Mouse (Mus musculus) embryonic facial prominence, embryonic 11.5 days (tissue): ENCODE measurements around the gene Cdc42ep1. TPM values are rescaled to one million over a fixed set of nuclear protein-coding genes. Genes with fewer than 3 reads are reported as not detected.
A peak's percentile ranks its signal among the peaks of the same experiment; 100 is the strongest.

ENCODE experiments used
- ATAC-seq: fragments of 200-750 bp; cut with Nextera tagmentation; replicated peaks from 2 replicates; pipeline ENCODE4 v1.8.0; 2017; ENCODE audit warnings: low read depth; ENCODE audit not compliant: insufficient number of reproducible peaks, low FRiP score, low TSS enrichment
- DNase-seq: peaks from one replicate; pipeline ENCODE4 v3.0.0-alpha.2; 2015; ENCODE audit warnings: low spot score
- H3K27ac ChIP-seq: fragments of 300-500 bp; sonication (generic); replicated peaks from 2 replicates; pipeline ENCODE4 v1.5.1; 2014; ENCODE audit warnings: mild to moderate bottlenecking, low read depth, low read length, control low read depth
- H3K27me3 ChIP-seq: fragments of 300-500 bp; sonication (generic); 2 replicates; pipeline ENCODE4 v1.6.1; 2014; ENCODE audit warnings: mild to moderate bottlenecking, low read length, moderate library complexity, mixed read lengths; ENCODE audit not compliant: control insufficient read depth, insufficient read depth
- H3K36me3 ChIP-seq: fragments of 300-500 bp; sonication (generic); replicated peaks from 2 replicates; pipeline ENCODE4 v1.6.1; 2014; ENCODE audit warnings: low read depth, mild to moderate bottlenecking, low read length, moderate library complexity, mixed read lengths; ENCODE audit not compliant: control insufficient read depth, insufficient read depth
- H3K4me1 ChIP-seq: fragments of 300-500 bp; sonication (generic); 2 replicates; pipeline ENCODE4 v1.6.1; 2014; ENCODE audit warnings: low read length, mixed read lengths; ENCODE audit not compliant: control insufficient read depth, insufficient read depth
- H3K4me2 ChIP-seq: fragments of 300-500 bp; sonication (generic); 2 replicates; pipeline ENCODE4 v1.6.1; 2014; ENCODE audit warnings: low read depth, mild to moderate bottlenecking, control low read depth, low read length, moderate library complexity
- H3K4me3 ChIP-seq: fragments of 300-500 bp; sonication (generic); 2 replicates; pipeline ENCODE4 v1.5.1; 2014; ENCODE audit warnings: low read depth, low read length, control low read depth
- H3K9ac ChIP-seq: fragments of 300-500 bp; sonication (generic); replicated peaks from 2 replicates; pipeline ENCODE4 v1.6.1; 2014; ENCODE audit warnings: mild to moderate bottlenecking, control low read depth, low read length
- H3K9me3 ChIP-seq: fragments of 300-500 bp; sonication (generic); replicated peaks from 2 replicates; pipeline ENCODE4 v1.6.1; 2016; ENCODE audit warnings: mild to moderate bottlenecking, low read length, inconsistent platforms, mixed read lengths; ENCODE audit not compliant: control insufficient read depth
- WGBS: fragments of 180-500 bp; shearing (Covaris S2); extraction: QIAGEN DNeasy Blood & Tissue Kit; methylation state at CpG from one replicate; pipeline ENCODE4 v1.1.7; 2014; 5-methylcytosine and 5-hydroxymethylcytosine counted together
- microRNA-seq: library from miRNA; unstranded; fragments of <30 nt; microRNA quantifications from one replicate; pipeline ENCODE4, GENCODE M21; 2016; ENCODE audit warnings: borderline number of aligned reads
- polyA plus RNA-seq: library from polyadenylated mRNA; unstranded; fragments of >200 nt; fragmentation: Nextera tagmentation; extraction: Ambion mirVana; gene quantifications from 2 replicates; pipeline ENCODE4 v1.2.1, GENCODE M21; 2014

Gene Cdc42ep1
- polyA plus RNA-seq, 1 experiment from 2014 or later, result 11.3 TPM

DNA sequence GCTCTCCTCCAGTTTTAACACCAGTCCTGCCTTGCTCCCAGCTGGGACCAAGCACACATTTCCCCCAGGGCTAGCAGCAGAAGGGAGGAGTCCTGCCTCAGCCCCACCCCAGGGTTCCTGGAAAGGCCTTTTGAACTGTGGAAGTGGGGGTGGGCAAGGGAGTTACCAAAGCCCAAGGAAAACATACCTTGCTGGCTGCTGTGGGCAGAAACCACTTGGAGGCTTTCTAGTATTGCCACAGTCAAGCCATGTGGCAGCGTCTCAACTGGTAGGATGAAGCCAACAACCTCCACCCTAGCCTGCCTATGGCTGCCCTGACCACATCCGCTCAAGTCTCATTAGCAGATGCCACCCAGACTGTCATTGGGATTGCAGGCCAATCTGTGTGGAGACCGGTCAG, 53.7 kb downstream of the Cdc42ep1 start:
- no peak for ATAC-seq
- no peak overlapping the region for H3K4me2 ChIP-seq
- no peaks in the 10 kb centered on the region for H3K27me3 ChIP-seq
- no peaks in the 10 kb centered on the region for H3K9me3 ChIP-seq
- peaks cover under 1% of the 10 kb centered on the region for H3K4me1 ChIP-seq
- no peaks in the 10 kb centered on the region; the same call in none of the 2 replicates for H3K36me3 ChIP-seq
- no peak overlapping the region for H3K9ac ChIP-seq
- 84% methylated on average over 3 of the region's 3 CpGs for WGBS
- H3K27ac ChIP-seq, result no peak overlapping the region
- no peak overlapping the region for H3K4me3 ChIP-seq
- no peak for DNase-seq

DNA sequence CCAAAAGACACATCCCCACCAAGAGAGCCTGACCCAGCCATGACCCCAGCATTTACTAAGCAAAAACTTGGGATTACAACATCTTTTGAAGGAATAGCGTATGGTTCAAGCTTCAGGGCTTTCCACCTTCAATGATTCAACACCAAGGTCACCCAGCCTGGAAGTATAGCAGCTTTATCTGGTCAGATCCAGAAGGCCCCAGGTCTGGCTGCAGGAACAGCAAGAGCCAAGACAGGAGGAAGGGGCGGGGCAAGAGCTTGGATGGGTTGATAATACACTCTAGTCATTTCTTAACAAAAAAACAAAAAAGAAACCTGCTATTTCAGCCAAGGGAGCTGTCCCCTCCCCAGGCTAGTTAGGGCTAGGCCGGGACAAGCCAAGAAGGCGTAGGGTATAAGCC, 55.1 kb downstream of the Cdc42ep1 start:
- no peak overlapping the region for H3K27ac ChIP-seq
- no peaks in the 10 kb centered on the region; the same call in 1 of the 2 replicates for H3K36me3 ChIP-seq
- H3K27me3 ChIP-seq, result no peaks in the 10 kb centered on the region
- H3K9me3 ChIP-seq, result no peaks in the 10 kb centered on the region
- H3K4me3 ChIP-seq, result no peak overlapping the region
- H3K4me2 ChIP-seq, result no peak overlapping the region
- ATAC-seq, result no peak
- H3K9ac ChIP-seq, result no peak overlapping the region
- no peak for DNase-seq
- peaks cover 4% of the 10 kb centered on the region for H3K4me1 ChIP-seq
- 91% methylated on average over 4 of the region's 4 CpGs for WGBS

DNA sequence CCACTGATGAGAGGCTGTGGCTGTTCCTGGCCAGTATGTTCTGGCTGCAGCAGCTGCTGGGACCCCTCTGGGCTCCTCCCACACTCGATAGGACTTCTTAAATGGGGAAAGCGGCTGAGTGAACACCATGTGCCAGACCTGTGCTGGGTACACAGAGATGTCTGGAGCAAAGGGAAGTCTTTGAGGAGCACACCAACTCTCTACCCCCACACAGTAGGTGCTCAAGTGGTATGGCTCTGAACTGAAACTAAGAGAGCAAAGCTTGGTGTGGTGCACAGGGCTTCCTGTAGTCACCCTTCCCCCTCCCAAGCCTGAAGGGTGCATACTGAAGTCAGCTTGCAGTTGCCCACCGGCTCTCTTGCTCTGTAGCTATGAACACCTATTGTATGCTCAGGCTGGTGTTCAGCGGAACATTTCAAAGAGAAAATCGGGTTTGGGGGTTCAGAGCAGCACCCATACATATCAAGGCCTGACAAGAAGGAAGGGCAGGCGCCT, 56.1 kb downstream of the Cdc42ep1 start:
- no peaks in the 10 kb centered on the region for H3K36me3 ChIP-seq
- H3K4me3 ChIP-seq, result peak overlapping the region; percentile 57; the same call in 1 of the 2 replicates
- no peak for DNase-seq
- WGBS, result 51% methylated on average over 6 of the region's 6 CpGs
- H3K27me3 ChIP-seq, result no peaks in the 10 kb centered on the region
- H3K9me3 ChIP-seq, result no peaks in the 10 kb centered on the region
- no peak overlapping the region for H3K9ac ChIP-seq
- H3K27ac ChIP-seq, result no peak overlapping the region
- ATAC-seq, result no peak
- no peak overlapping the region for H3K4me2 ChIP-seq
- H3K4me1 ChIP-seq, result peaks cover 4% of the 10 kb centered on the region

DNA sequence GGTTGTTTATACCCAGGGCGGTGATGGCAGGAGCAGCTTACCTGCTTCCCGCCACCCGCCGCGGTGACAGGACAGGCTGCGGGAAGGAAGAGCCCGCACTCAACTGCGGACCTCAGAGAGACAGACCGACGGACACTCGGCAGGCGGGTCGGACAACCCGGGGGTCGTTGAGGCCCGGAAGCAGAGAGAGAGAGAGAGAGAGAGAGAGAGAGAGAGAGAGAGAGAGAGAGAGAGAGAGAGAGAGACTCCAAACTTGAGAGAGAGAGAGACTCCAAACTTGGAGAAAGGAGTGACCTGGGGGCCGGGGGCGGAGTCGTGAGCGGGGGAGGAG, 57.0 kb downstream of the Cdc42ep1 start, which contains the start of gene Gm49510:
Gm49510 (plus strand) TSS at position 259 of the 331 bp plus-strand sequence.
- no peak for ATAC-seq

DNA sequence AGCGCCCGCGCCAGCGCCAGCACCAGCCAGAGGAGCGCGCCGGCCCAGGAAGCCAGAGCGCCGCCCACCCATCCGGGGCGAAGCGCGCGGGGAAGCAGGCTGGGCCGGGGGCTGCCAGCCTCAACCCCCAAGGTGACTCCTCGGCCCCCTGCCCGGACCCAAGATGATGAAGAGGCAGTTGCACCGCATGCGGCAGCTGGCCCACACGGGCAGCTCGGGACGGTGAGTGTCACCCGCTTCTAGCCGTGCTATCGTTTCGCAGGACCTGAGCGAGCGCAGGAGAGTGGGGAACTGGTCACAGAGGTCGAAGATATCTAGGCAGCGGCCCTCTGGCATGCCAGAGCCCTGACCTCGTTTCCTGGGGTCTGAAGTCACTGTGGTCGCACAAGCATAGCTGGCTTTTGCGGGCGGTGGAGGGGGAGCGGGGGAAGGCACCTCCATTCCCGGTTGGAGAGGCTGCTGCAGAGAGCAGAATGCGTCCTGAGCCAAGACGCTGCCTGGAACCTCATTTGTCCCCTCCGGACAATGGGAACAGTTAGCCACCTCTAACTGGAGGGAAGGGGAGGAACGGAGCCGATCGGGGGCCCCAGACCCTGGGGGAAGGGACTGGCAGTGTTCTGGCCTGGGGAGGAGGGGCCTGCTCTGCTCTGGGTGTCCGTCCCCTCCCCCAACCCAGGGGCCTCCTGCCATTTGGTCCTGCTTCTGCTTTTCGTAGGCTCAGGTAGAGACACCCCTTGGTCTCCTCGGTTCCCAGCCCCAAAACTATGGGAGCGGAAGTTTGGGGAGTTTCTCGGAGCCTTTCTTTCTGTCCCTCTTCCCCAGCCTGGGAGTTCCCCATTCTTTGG, 57.5 kb downstream of the Cdc42ep1 start, which contains the start of gene Sh3bp1:
Sh3bp1 (plus strand) TSS at position 29 of the 845 bp plus-strand sequence.
- peak; percentile 83 for DNase-seq
- peak within 1 kb of the TSS; percentile 54 for H3K27ac ChIP-seq
- H3K27me3 ChIP-seq, result no peaks in the 10 kb centered on the region
- WGBS, result 1% methylated on average over 47 of the region's 47 CpGs
- no peaks in the 10 kb centered on the region for H3K9me3 ChIP-seq
- H3K9ac ChIP-seq, result peak within 1 kb of the TSS; percentile 68
- ATAC-seq, result 0 out of 2 replicates have a peak, but pooled peaks have one; percentile 32
- H3K4me2 ChIP-seq, result peak within 1 kb of the TSS; percentile 89
- H3K4me3 ChIP-seq, result peak within 1 kb of the TSS; percentile 57
- peaks cover 4% of the 10 kb centered on the region for H3K4me1 ChIP-seq
- H3K36me3 ChIP-seq, result no peaks in the 10 kb centered on the region

More for the DNA sequence above, 57.0 kb downstream of the Cdc42ep1 start, which contains the start of gene Gm49510:
- peak within 1 kb of the TSS; percentile 54 for H3K27ac ChIP-seq
- DNase-seq, result no peak
- no peaks in the 10 kb centered on the region for H3K36me3 ChIP-seq
- H3K9me3 ChIP-seq, result no peaks in the 10 kb centered on the region
- peak within 1 kb of the TSS; percentile 57 for H3K4me3 ChIP-seq
- peak within 1 kb of the TSS; percentile 68 for H3K9ac ChIP-seq
- peaks cover 4% of the 10 kb centered on the region for H3K4me1 ChIP-seq
- no peaks in the 10 kb centered on the region for H3K27me3 ChIP-seq
- H3K4me2 ChIP-seq, result peak within 1 kb of the TSS; percentile 89
- WGBS, result 4% methylated on average over 20 of the region's 20 CpGs

Small RNA genes lying within 50 kb of the gene (microRNA-seq; reads per million reads assigned to microRNA genes)
- gene Mir6955, result not detected

Other genes starting within 250 kb of the Cdc42ep1 start
- 2.1 and 4.2 TPM in 2 replicates for gene Cyth4, start 245.6 kb upstream of the Cdc42ep1 start, polyA plus RNA-seq
- 0.28 TPM in 1 of 2 replicates, not detected in the other for gene Elfn2, start 123.9 kb upstream of the Cdc42ep1 start, polyA plus RNA-seq
- 15.9 and 19.1 TPM in 2 replicates for gene Mfng, start 69.1 kb upstream of the Cdc42ep1 start, polyA plus RNA-seq
- 1.8 and 2.6 TPM in 2 replicates for gene Card10, start 39.6 kb upstream of the Cdc42ep1 start, polyA plus RNA-seq
- not detected in 2 replicates for gene Lgals2, start 12.9 kb downstream of the Cdc42ep1 start, polyA plus RNA-seq
- 21.1 and 22.6 TPM in 2 replicates for gene Gga1, start 34.6 kb downstream of the Cdc42ep1 start, polyA plus RNA-seq
- 0.17 and 0.58 TPM in 2 replicates for gene Gm49510, start 57.0 kb downstream of the Cdc42ep1 start, polyA plus RNA-seq
- gene Sh3bp1, start 57.1 kb downstream of the Cdc42ep1 start, polyA plus RNA-seq, result 25.2 and 29.7 TPM in 2 replicates
- 32.9 and 35.7 TPM in 2 replicates for gene Pdxp, start 71.3 kb downstream of the Cdc42ep1 start, polyA plus RNA-seq
- 547 and 598 TPM in 2 replicates for gene Lgals1, start 84.1 kb downstream of the Cdc42ep1 start, polyA plus RNA-seq
- gene Nol12, start 92.3 kb downstream of the Cdc42ep1 start, polyA plus RNA-seq, result 56.7 and 58.8 TPM in 2 replicates
- gene Triobp, start 105.1 kb downstream of the Cdc42ep1 start, polyA plus RNA-seq, result 33.4 and 36.9 TPM in 2 replicates
- gene H1f0, start 185.8 kb downstream of the Cdc42ep1 start, polyA plus RNA-seq, result 315 and 326 TPM in 2 replicates
- 0.18 TPM in 1 of 2 replicates, not detected in the other for gene Galr3, start 199.3 kb downstream of the Cdc42ep1 start, polyA plus RNA-seq
- gene Ankrd54, start 220.3 kb downstream of the Cdc42ep1 start, polyA plus RNA-seq, result 42.8 and 56.2 TPM in 2 replicates
- 286 and 292 TPM in 2 replicates for gene Eif3l, start 232.6 kb downstream of the Cdc42ep1 start, polyA plus RNA-seq